Mouse (Mus musculus): ENCODE measurements at regions not wholly inside any gene's neighbourhood (a gene's known extent, or its start where the extent isn't known, plus 50 kb on each side); places are given as distances from the start of the nearest gene placed in this dataset.

GRCm38 (mm10) chr1:34979350-34979749 lies 129.6 kb downstream of the Plekhb2 start:
- DNase-seq (no peak), ATAC-seq (no peak)
- H3K9me3 ChIP-seq (ENCODE audit: low read length): peaks cover 4% of the 10 kb centered on the region; the same call in 1 of the 2 replicates
- H3K4me3 ChIP-seq (ENCODE audit: low read depth, low read length): no peak overlapping the region
- WGBS (ENCODE audit: insufficient replicate concordance): 55% methylated on average over 3 of the region's 3 CpGs
- no peaks in the 10 kb centered on the region for H3K27me3 ChIP-seq (ENCODE audit: insufficient read depth, low read length)
- no peak overlapping the region for H3K9ac ChIP-seq (replicated peaks)
- no peak for TF ChIP-seq CTCF (IDR thresholded peaks at IDR 0.05; ENCODE audit: low read depth)
- TF ChIP-seq EP300 (IDR thresholded peaks at IDR 0.05; ENCODE audit: low read depth): no peak
- H3K27ac ChIP-seq (ENCODE audit: low read depth): no peak overlapping the region
- no peaks in the 10 kb centered on the region for H3K4me1 ChIP-seq (ENCODE audit: insufficient read depth)
- no peaks in the 10 kb centered on the region for H3K36me3 ChIP-seq (replicated peaks; ENCODE audit: insufficient read depth, low read length)
- H3K4me2 ChIP-seq (ENCODE audit: low read depth, low read length): no peak overlapping the region

- Histone ChIP-seq H3K4me3 (ENCODE audit: low read depth, low read length) (no peak overlapping the region), H3K27me3 (ENCODE audit: insufficient read depth, low read length) (no peaks in the 10 kb centered on the region), H3K9me3 (ENCODE audit: low read length) (peaks cover 4% of the 10 kb centered on the region; the same call in 1 of the 2 replicates), H3K9ac (replicated peaks) (no peak overlapping the region), H3K36me3 (replicated peaks; ENCODE audit: insufficient read depth, low read length) (no peaks in the 10 kb centered on the region), H3K4me1 (ENCODE audit: insufficient read depth) (no peaks in the 10 kb centered on the region), H3K27ac (ENCODE audit: low read depth) (no peak overlapping the region), H3K4me2 (ENCODE audit: low read depth, low read length) (no peak overlapping the region)
- ATAC-seq (no peak), DNase-seq (no peak)
- TF ChIP-seq CTCF (IDR thresholded peaks at IDR 0.05; ENCODE audit: low read depth) (no peak), EP300 (IDR thresholded peaks at IDR 0.05; ENCODE audit: low read depth) (no peak)
- WGBS (ENCODE audit: insufficient replicate concordance): 74% methylated on average over 2 of the region's 2 CpGs
Observed at GRCm38 (mm10) chr1:34981934-34982333, 132.2 kb downstream of the Plekhb2 start.

- Histone ChIP-seq H3K4me3 (ENCODE audit: low read depth, low read length) (no peak overlapping the region), H3K4me2 (ENCODE audit: low read depth, low read length) (no peak overlapping the region), H3K9ac (replicated peaks) (no peak overlapping the region), H3K27ac (ENCODE audit: low read depth) (no peak overlapping the region), H3K36me3 (replicated peaks; ENCODE audit: insufficient read depth, low read length) (no peaks in the 10 kb centered on the region), H3K4me1 (ENCODE audit: insufficient read depth) (no peaks in the 10 kb centered on the region), H3K9me3 (ENCODE audit: low read length) (peaks cover under 1% of the 10 kb centered on the region; the same call in 1 of the 2 replicates), H3K27me3 (ENCODE audit: insufficient read depth, low read length) (no peaks in the 10 kb centered on the region)
- DNase-seq (no peak), ATAC-seq (no peak)
- TF ChIP-seq EP300 (IDR thresholded peaks at IDR 0.05; ENCODE audit: low read depth) (no peak), CTCF (IDR thresholded peaks at IDR 0.05; ENCODE audit: low read depth) (no peak)
- WGBS (ENCODE audit: insufficient replicate concordance): 55% methylated on average over 2 of the region's 2 CpGs
Observed at GRCm38 (mm10) chr1:34982966-34983365, 133.2 kb downstream of the Plekhb2 start.

- no peaks in the 10 kb centered on the region for H3K36me3 ChIP-seq (replicated peaks; ENCODE audit: insufficient read depth, low read length)
- no peaks in the 10 kb centered on the region for H3K9me3 ChIP-seq (ENCODE audit: low read length)
- no peak overlapping the region for H3K4me3 ChIP-seq (ENCODE audit: low read depth, low read length)
- no peak overlapping the region for H3K4me2 ChIP-seq (ENCODE audit: low read depth, low read length)
- DNase-seq (no peak), ATAC-seq (no peak)
- H3K9ac ChIP-seq (replicated peaks): no peak overlapping the region
- H3K27me3 ChIP-seq (ENCODE audit: insufficient read depth, low read length): no peaks in the 10 kb centered on the region
- 75% methylated on average over 2 of the region's 2 CpGs for WGBS (ENCODE audit: insufficient replicate concordance)
- H3K27ac ChIP-seq (ENCODE audit: low read depth): no peak overlapping the region
- no peak for TF ChIP-seq CTCF (IDR thresholded peaks at IDR 0.05; ENCODE audit: low read depth)
- no peak for TF ChIP-seq EP300 (IDR thresholded peaks at IDR 0.05; ENCODE audit: low read depth)
- H3K4me1 ChIP-seq (ENCODE audit: insufficient read depth): no peaks in the 10 kb centered on the region
Observed at GRCm38 (mm10) chr1:34986861-34987260, 137.1 kb downstream of the Plekhb2 start.

GRCm38 (mm10) chr1:34987650-34988221 lies 138.0 kb downstream of the Plekhb2 start:
- Histone ChIP-seq H3K4me3 (ENCODE audit: low read depth, low read length) (no peak overlapping the region), H3K4me2 (ENCODE audit: low read depth, low read length) (no peak overlapping the region), H3K27me3 (ENCODE audit: insufficient read depth, low read length) (no peaks in the 10 kb centered on the region), H3K27ac (ENCODE audit: low read depth) (no peak overlapping the region), H3K9me3 (ENCODE audit: low read length) (no peaks in the 10 kb centered on the region), H3K4me1 (ENCODE audit: insufficient read depth) (no peaks in the 10 kb centered on the region), H3K36me3 (replicated peaks; ENCODE audit: insufficient read depth, low read length) (no peaks in the 10 kb centered on the region), H3K9ac (replicated peaks) (no peak overlapping the region)
- no peak for TF ChIP-seq CTCF (IDR thresholded peaks at IDR 0.05; ENCODE audit: low read depth)
- ATAC-seq: no peak
- no peak for DNase-seq
- 71% methylated on average over 8 of the region's 8 CpGs for WGBS (ENCODE audit: insufficient replicate concordance)

- TF ChIP-seq CTCF (IDR thresholded peaks at IDR 0.05; ENCODE audit: low read depth): no peak
- TF ChIP-seq EP300 (IDR thresholded peaks at IDR 0.05; ENCODE audit: low read depth): no peak
- H3K27ac ChIP-seq (ENCODE audit: low read depth): no peak overlapping the region
- no peak overlapping the region for H3K4me3 ChIP-seq (ENCODE audit: low read depth, low read length)
- H3K4me2 ChIP-seq (ENCODE audit: low read depth, low read length): no peak overlapping the region
- no peaks in the 10 kb centered on the region for H3K36me3 ChIP-seq (replicated peaks; ENCODE audit: insufficient read depth, low read length)
- DNase-seq: no peak
- 69% methylated on average over 7 of the region's 7 CpGs for WGBS (ENCODE audit: insufficient replicate concordance)
- no peak overlapping the region for H3K9ac ChIP-seq (replicated peaks)
- H3K9me3 ChIP-seq (ENCODE audit: low read length): no peaks in the 10 kb centered on the region
- H3K27me3 ChIP-seq (ENCODE audit: insufficient read depth, low read length): no peaks in the 10 kb centered on the region
- no peak for ATAC-seq
- no peaks in the 10 kb centered on the region for H3K4me1 ChIP-seq (ENCODE audit: insufficient read depth)
Observed at GRCm38 (mm10) chr1:34988225-34988624, 138.4 kb downstream of the Plekhb2 start.

GRCm38 (mm10) chr1:35000801-35001200 lies 151.0 kb downstream of the Plekhb2 start:
- Histone ChIP-seq H3K4me1 (ENCODE audit: insufficient read depth) (no peaks in the 10 kb centered on the region), H3K27ac (ENCODE audit: low read depth) (no peak overlapping the region), H3K27me3 (ENCODE audit: insufficient read depth, low read length) (no peaks in the 10 kb centered on the region), H3K4me3 (ENCODE audit: low read depth, low read length) (no peak overlapping the region), H3K4me2 (ENCODE audit: low read depth, low read length) (no peak overlapping the region), H3K36me3 (replicated peaks; ENCODE audit: insufficient read depth, low read length) (no peaks in the 10 kb centered on the region), H3K9me3 (ENCODE audit: low read length) (no peaks in the 10 kb centered on the region), H3K9ac (replicated peaks) (no peak overlapping the region)
- 63% methylated on average over 1 of the region's 1 CpGs for WGBS (ENCODE audit: insufficient replicate concordance)
- TF ChIP-seq EP300 (IDR thresholded peaks at IDR 0.05; ENCODE audit: low read depth) (no peak), CTCF (IDR thresholded peaks at IDR 0.05; ENCODE audit: low read depth) (no peak)
- ATAC-seq: no peak
- no peak for DNase-seq

Measured in liver, postnatal 0 days (tissue).